Mouse (Mus musculus) CD4-positive, CD25-positive, alpha-beta regulatory T cell, adult 4 months (primary cell): ENCODE measurements around the gene Tbcd. TPM values are rescaled to one million over a fixed set of nuclear protein-coding genes. Genes with fewer than 3 reads are reported as not detected.

Experiments
- ATAC-seq: one replicate; pipeline ENCODE4 v1.8.0; 2017
- polyA plus RNA-seq, 2 experiments: library from polyadenylated mRNA; unstranded; fragments of 100-300 nt; shearing (Covaris generic); gene quantifications; one replicate each; pipeline ENCODE4 v1.2.1; 2017

The Tbcd gene
- polyA plus RNA-seq, 2 experiments from 2014 or later = 24.0 to 41.8 TPM

DNA sequence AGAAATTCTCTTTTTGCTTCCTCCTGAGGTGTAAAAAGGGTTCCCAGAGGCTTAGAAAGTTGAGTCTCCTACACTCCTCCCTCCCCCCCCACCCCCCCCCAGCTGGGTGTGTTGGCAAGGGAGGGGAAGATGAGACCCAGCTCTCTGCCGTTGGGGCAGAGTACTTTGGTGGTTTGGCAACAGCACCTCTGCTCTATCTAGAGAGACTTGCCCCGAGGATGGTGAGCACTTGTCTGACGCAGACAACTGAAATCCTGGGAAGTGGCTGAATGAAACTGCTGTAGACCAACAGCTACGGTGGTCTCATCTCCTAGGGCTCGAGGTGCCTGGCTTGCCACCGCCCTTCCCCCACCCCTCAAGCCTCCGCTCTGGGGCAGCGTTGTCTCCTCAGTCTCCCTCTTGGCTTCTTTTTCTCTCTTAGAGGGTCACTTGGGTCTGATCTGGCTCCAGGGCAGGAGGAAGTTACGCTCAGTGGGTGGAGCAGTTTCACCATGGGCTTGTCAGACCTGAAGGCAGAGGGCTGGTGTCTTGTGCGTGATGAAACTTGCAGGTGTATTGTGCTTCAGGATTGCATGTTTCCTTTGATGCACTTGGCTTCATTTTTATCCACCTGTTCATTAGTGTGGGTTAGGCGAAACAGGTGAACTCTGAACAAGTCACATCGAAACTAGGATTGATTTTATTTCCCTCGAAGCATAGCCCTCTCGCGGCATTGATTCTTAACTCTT is 27.9 kb downstream of the Tbcd start:
- no peak for ATAC-seq

DNA sequence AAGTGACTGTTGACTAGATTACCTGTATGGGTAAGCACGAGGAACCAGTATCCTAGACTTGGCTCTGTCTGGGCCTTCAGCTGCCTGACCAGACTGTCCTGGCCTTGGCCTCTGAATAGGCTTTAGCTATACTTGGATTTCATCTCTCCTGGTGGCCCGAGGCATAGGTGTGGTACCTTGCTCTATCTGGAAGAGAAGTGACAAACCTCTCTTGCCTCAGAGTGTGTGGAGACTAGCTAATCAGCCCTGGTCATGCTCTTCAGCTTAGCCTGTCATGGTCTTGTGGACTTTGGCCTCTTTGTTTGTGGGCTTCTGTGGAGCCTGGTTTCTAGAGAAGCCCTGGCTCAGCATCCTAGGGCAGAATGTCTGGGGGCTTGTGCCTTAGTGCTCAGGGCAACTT is 29.4 kb downstream of the Tbcd start:
- ATAC-seq = no peak

DNA sequence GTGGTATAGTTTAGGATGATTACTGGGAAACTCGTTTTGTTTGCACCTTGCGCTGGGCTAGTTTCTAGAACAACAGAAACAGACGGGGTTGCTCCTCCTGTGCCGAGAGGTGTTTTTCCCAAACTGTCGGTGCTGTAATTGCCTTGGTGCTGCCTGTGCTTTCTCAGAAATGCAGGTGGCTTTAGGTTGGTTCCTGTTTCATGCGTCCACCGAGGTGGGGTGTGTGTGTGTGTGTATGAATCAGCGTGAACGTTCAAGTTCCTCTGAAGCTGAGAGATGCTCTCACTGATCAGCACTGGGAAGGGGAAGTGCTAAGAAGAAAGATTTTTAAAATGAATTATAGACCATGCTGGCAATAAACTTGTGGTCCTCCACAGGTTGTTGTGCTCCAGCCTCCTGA is 34.1 kb downstream of the Tbcd start:
- ATAC-seq = no peak

DNA sequence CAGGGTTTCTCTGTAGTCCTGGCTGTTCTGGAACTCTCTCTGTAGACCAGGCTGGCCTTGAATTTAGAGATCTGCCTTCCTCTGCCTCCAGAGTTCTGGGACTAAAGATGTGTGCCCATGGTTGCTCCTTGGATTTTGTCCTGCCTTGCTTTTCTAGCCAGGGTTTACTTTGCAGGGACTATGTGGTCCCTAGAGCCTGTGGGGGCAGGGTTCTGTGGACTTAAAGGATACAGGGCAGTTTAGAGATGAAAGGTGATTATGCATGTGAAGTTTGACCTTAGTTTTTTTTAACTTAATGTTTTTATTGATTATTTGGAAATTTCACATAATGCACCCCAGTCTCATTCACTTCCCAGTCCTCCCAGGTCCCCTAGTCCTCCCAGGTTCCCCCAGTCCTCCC is 38.9 kb downstream of the Tbcd start:
- ATAC-seq = no peak

DNA sequence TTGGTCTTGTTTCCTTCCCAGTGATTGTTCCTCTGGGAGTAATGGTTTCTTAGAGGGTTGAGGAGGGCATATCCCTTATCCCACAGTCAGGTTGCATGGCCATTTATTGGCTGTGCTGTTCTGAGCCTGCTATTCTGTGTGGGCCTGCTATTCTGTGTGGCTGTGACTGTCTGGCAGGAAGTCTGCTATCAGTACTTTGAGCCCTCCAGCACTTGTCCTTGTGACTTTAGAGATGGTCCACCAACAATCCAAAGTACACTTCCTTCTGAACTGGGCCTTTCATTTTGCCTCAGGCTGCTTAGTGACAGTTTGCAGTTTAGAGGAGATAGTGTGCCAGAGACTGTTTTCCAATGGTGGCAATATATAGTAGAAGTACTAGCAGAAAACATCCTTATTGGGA is 48.8 kb downstream of the Tbcd start:
- ATAC-seq = no peak

DNA sequence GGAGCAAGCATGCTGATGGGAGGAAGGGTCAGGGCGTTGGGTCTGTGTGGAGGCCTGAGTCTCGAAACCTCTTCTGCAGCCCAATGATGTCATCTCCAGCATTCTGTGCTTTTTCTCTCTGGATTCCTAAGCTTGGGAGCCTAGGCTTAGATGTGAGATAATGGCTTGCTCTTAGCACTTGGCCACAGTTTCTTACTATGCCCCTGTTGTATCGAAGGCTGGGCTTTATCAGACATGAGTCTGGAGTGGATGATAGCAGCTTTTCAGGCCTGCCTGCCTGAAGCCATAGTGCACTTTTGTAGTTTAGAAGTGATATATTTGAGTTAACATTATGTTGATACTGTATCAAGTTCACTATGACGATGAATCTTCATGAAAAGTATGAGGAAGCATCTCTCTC is 49.8 kb downstream of the Tbcd start:
- ATAC-seq = no peak

DNA sequence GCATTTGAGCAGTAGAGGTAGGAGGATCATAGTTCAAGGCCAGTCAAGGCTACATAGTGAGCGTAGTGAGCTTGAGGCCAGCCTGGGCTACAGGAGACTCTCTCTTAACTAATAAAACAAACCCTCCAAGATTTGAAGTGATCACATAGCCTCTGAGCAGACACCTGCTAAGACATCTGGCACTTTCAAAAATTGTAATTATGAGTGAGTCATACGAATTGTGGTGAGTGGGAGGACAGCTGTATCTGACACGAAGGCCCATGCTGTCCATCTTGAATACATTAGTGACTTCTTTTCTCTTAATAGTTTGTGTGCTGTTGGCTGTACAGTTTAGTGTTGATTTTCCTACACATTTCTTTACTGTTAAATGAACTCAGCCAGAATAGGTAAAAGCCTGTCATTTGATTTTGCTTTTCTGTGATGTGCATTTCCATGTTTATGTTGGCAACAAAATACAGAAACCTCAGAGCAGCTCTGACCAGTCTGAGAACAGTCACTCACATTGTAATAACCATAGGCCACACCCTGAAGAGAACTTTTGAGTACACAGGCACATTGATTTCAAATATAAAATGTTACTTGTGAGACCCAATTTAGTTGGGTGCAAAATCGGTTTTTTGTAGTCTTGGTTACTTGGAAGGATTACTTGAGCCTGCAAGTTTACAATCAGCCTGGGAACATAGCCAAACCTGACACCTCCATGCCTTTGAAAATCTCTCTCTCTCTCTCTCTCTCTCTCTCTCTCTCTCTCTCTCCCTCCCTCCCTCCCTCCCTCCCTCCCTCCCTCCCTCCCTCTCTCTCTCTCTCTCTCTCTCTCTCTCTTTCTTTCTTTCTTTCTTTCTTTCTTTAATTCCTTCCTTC is 50.5 kb downstream of the Tbcd start:
- ATAC-seq = no peak

DNA sequence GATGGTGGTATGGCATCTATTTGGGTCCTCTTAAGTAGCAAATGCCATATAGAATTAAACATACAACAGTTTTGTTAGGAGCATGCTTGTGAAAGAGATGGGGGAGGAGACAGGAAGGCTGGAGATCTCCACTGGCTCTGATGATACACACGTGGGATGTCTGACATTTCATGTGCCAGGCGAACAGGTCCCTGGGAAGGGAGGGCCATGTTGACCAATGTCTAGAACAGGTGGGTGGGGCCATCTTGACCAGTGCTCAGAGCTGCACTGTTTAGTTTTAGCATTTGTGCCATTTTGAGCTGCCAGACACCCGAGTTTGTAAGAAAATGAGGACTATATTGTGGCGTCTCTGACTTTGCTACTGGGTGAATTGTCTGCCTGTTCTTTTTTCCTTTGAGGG is 56.7 kb downstream of the Tbcd start:
- no peak for ATAC-seq

DNA sequence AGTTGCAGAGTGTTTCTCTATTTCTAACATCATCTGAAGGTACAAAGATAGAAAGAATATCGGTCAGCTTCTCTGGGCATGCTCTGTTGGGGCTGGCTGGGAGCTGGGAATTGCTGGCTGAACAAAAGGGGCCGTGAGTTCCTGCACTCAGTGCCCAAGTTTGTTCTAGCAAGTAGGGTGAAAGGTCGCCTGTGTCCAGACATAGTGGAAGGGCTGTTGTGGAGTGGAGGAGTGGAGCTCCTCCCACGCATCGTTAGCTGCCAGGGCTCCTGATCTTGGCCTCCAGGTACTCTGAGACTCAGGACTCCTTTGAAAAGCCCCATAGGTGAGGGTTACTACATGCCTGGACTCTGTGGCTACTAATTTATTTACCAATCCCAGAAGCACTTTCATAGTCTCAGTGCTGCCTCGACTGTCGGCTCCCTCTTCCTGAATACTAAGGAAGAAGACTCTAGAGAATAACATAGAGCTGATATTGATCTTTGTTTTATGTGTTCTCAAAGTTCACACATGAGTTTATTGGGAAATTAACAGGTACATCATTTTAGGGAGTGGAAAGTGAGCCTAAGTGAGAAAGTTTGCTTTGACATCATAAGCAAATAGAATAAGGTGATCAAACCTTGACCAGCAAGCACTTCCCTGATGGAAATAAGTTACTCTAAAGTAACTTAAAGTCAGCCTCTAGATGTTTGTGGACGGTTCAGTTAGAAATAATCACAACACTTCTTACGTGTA is 58.9 kb downstream of the Tbcd start:
- no peak for ATAC-seq

DNA sequence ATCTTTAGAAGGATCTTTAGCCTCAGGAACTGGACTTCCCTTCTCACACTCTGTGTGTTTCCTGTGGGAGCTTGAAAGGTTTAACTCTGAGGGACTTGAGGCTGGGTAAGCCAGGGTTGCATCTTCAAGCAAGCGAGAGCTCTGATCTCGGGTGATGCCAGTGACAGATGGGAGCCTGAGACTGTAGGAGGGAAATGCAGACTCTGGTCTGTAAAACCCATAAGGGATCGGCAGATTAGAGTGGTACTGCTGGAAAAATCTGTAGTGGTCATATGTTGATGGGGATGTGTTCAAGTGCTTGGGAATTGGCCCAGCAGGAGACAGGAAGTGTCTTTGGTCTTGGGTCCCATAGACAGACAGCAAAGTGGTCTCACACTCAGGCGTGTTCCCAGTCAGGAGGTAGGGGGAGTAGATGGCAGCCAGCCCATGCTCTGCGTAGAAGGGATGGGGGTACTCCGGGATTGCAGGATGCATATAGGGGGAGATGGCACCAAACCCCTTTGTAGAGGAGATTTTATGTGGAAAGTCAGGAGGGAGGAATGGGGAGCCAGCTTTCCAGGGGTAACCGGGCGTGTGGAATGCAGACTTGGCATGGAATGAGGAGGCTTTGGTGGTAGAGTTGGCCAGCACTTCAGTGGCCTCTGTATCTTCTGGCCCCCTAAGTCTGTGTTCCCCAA is 61.3 kb downstream of the Tbcd start:
- no peak for ATAC-seq

DNA sequence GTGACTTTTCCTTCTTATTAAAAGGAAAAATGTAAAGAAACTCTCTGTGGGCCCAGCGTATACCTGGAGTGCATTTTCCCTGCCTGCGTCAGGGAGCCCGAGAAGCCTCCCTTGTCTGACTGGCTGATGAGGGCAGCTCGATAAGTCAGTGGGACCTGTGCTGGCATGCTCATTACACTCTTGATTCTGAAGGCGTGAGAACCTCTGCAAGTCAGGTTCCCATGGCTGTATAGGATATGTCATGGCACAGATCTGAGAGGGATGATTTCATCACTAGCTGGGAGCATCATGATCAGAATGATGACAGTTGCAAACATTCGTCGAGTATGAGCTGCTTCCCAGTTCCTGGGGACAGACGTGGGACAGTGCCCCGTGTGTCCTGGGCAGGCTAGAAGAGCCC is 64.2 kb downstream of the Tbcd start:
- ATAC-seq = no peak

DNA sequence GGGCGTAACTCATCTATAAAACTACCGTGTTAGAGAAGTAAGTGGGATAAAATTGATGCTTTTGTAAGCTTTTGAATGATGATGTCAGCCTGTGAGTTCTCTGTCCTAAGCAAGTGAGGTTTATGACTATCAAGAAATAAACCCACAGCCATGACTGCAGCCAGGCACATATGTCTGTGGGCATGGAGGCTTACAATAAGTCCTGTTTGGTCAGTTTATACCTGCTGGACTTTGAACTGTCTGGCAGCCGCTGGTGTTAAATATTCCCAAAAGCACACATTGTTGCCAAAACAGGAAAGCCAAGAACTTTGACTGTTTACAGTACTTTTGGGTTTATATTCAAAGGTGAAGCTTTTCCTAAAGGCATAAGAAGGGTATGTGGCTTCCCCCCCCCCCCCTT is 65.2 kb downstream of the Tbcd start:
- ATAC-seq = no peak

DNA sequence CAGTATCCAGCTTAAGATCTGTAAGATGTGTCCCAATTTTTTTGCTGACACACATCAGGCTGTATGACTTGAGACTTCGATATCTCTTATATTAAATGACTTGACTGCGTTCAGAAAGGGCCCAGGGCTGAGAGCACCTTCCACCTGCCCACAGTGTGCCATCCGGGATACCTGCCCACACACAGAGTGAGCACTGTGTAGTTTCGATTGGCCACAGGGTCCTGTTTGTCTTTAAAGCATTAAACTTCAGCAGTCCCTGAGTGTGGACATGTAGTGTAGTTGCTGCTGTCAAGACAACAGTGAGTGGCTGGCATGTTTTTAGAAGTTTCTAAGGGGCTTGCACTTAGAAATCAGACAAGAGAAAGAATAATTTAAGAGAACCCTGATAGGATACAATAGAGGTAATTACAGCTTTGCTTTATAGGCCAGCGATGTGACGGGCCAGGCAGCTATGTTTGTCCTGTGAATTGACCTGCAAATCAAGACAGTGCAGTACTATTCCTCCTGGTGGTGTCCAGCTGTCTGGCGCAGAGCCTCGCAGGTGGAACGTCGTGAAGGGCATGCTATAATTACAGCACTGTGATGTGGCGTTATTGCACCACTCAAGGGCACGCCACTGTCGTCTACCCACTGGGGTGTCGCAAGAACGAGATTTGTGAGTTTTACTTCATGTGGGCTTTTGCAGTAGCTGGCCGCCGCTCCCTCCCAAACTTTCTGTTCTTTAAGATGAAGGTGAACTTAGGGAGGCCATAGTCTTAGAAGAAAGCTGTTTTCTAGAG is 66.1 kb downstream of the Tbcd start:
- ATAC-seq = no peak

DNA sequence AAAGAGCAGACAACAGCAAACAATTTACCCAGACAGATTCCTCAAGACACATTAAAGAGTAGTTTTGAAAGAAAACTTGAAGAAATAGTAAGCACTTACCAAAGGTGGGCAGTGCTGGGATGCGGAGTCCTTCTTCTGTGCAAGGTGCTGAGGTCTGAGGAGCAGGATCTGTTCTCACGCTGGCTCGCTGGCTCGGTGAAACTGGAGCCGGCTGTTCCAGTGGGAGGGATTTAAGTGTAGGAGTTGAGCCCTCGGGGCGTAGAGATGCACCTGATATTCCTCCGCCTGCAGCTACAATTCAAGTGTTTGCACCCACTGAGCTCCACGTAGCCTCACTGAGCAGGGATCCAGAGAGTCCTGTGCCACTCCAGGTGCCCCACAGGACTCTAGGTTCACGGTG is 67.4 kb downstream of the Tbcd start, which contains the start of gene Zfp750:
Gene Zfp750, minus strand, starts transcription at position 203 of the 400 bp plus-strand sequence.
- ATAC-seq = no peak

DNA sequence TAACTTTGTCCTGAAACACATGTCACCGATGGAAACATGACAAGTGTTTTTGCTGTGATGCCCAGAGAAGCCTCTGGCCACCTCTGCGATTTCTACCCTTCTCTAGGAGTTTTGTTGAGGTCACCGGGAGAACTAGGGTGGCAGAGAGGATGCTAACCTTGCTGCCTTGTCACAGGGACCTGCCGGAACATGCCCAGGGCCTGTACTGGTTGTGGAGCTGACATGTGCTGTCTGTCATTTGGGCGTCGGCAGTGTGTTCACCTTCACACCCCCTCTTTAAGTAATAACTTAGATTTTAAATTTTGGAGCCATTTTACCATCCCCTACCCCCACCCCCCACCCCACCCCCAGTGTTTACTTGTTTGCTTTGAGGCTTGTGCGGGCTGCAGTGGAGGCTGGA is 68.0 kb downstream of the Tbcd start:
- no peak for ATAC-seq

DNA sequence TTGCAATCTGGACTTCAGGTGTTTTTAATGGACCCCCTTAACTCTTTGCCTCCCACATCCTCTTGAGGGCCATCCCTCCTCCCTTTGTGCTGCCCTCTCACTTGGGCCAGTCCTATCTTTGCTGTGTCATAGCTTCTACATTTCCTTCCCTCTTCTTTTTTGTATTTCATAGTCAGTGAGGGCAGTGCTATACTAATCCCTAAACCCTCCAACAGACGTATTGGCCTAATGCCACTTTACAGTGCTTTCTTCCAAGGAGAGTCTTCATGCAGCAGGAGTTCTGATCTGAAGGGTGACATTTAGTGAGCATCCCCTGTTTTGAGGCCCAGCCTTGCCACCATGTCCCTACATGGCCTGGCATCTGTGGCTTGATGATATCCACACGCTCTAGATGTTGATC is 69.0 kb downstream of the Tbcd start:
- no peak for ATAC-seq

DNA sequence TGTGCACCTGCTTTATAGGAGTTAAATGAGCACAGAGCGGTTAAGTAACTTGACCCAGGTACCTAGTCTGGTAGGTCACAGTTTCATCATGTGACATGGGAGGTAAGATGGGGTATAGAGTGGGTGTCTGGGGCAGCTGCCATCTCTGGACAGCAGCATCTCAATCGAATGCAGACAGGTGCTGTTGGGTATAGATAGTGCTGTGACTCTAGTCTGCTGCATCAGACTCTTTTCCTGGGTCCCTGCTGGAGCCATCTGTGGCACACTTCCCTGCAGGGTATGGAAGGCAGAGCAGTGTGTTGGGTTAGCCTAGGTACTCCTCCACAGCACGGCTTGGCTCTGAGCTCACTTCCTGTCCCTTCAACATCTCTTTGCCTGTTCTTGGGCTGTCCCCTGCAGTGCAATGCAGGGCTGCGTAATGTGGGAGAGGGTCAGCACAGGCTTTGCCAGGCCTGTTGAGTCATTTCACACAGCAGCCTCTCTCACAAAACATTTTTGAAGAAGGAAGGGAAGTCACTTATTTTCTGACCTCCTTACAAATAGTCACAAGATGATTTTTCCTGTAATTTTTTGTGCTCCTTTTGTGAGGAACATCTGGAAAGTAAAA is 70.5 kb downstream of the Tbcd start:
- ATAC-seq = peak; percentile 49

DNA sequence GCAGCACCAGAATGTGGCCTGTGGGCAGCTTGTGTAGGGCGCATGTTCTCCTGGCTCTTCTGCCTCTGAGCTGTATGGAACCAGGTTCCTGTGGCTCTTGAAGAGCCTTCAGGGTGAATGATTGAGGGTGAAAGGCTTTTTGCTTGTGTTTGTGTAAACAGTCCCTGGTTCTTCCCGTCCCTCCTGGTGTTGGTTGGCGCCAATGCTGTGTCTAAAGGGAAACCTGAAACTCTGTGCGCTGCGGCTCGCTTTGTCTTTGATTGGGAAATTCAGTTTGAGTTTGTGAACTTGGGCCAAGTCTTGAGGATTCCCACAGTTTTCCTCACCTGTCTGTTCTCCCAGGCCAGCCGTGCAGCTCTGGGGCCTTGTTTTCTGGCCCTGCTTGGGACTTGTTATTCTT is 72.4 kb downstream of the Tbcd start:
- no peak for ATAC-seq

DNA sequence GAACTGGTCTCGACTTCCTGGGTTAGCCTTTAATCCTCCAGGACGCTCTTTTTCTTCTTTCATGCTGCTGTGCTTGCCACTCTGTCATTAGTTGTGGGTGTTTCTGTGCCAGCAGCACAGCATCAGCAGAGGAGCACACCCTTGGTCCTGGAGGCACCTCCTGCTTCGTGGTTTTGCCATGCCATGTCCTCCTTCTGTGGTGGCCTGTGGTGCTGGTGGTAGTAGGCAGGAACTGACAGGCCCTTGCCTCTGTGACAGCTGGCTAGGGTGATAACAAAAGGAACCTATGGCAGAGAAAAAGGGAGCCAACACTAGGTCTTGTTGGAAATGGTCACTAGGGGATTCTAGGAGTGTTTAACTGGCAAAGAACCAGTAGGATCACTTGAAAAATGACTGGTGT is 78.0 kb downstream of the Tbcd start:
- no peak for ATAC-seq

DNA sequence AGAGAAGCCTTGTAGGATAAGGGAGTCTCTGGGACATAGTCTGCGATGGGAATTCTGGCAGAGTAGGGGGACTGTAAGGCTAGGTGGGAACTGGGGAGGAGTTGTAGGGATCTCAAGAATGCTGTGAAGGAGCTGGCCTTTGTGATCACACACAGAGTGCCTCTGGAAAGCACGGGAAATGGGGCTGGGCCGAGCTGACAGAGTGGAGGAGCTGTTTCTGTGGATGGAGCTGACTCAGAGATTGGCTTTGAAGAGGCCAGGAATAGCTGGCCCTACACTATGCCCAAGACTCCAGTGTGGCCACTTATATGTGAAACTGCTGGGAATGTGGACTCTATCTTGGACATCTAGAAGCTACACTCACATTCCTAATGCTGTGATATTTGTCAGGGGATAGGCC is 84.8 kb downstream of the Tbcd start:
- no peak for ATAC-seq

DNA sequence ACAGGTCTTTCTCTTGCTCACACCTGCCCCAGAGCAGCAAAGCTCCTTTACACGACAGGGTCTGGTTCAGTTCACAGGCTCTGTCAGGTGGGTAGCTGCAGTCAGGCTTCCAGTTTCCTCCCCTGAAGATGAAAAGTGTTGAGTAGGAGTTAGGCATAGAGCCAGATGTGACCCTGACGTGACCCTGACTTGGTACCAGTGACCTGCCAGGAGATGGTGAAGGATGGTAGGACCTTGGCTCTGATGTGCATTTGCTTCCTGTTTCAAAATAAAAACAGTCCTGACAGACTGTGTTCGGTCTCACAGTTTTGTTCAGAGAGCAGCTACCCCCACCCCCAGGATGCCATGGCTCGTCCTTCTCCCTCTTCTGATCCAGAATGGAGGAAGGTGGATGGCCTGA is 90.7 kb downstream of the Tbcd start:
- ATAC-seq = no peak
